Mouse (Mus musculus): ENCODE measurements around the gene Scube1.

DNA sequence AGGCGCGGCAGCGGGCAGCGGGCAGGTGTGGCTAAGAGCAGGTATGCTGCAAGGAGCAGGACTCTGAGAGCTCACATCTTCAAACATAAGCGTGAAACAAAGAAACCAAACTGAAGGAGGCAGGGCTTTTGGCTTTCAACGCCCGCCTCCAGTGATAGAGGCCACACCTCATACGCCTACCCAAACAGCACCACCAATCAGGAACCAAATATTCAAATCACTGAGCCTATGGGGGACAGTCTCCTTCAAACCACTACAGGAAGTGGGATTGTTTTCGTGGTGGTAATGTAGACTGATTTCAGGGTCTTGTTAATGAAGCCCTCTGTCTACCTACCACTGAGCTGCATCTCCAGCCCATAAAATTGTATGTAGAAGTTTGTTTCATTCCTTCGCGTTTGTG lies 155.1 kb downstream of the Scube1 start:
- TF ChIP-seq POLR2A (IDR thresholded peaks at IDR 0.05; ENCODE audit: low read depth, low read length) (no peak), EP300 (IDR thresholded peaks at IDR 0.05; ENCODE audit: low read length) (no peak), TCF12 (IDR thresholded peaks at IDR 0.05; ENCODE audit: low read depth, low read length) (no peak), CTCF (conservative IDR thresholded peaks at IDR 0.05 in 1 of 2, IDR thresholded peaks at IDR 0.05 in 1 of 2; ENCODE audit: low read depth in 2 of 2, low read length in 2 of 2) (no peak), MAFK (IDR thresholded peaks at IDR 0.05; ENCODE audit: insufficient replicate concordance, low read length) (no peak), ZMIZ1 (IDR thresholded peaks at IDR 0.05; ENCODE audit: low read depth, low read length) (no peak), BHLHE40 (IDR thresholded peaks at IDR 0.05; ENCODE audit: low read depth, low read length) (no peak), E2F4 (IDR thresholded peaks at IDR 0.05; ENCODE audit: insufficient replicate concordance, low read depth, low read length) (no peak), MYC (IDR thresholded peaks at IDR 0.05; ENCODE audit: low read depth, low read length) (no peak), ZNF384 (IDR thresholded peaks at IDR 0.05; ENCODE audit: low read depth, low read length) (no peak), POLR2AphosphoS2 (IDR thresholded peaks at IDR 0.05; ENCODE audit: low read depth, low read length) (no peak), JUND (conservative IDR thresholded peaks at IDR 0.05; ENCODE audit: low read depth, low read length) (no peak), ZC3H11A (IDR thresholded peaks at IDR 0.05; ENCODE audit: low read depth, low read length) (no peak)

Measured in CH12.LX (cell line).